Mouse (Mus musculus): Measurements from ENCODE around the gene Tmem131l.

Gene Tmem131l

DNA sequence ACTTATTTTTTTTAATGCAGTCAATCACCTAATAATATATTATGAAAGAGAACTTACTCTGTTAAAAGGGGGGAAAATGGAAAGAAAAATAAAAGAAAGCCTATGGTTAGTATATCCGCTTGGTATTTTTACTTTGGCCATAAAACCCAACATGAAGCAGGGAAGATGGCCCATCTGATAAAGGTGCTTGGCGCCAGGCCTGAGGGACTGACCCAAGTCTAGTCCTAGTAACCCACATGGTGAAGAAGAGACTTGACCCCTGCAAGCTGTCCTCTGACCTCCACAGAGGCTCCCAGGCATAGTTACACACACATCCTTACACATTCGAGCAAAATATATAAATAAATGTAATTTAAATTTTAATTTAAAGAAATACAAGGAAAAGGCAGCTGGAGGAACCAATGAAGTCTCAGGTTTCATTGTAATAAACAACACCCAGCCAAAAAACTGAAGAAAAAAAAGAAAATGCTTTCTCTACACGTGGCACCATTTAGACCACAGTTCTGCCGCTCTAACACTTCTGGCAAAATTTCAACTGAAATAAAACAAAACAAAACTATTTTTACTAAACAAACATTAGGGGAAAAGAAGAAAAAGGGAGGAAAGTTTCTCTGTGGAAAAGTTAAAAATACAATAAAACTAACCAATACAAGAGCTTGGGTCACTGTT lies 28.8 kb downstream of the Tmem131l start:
- DNase-seq: no peak

DNA sequence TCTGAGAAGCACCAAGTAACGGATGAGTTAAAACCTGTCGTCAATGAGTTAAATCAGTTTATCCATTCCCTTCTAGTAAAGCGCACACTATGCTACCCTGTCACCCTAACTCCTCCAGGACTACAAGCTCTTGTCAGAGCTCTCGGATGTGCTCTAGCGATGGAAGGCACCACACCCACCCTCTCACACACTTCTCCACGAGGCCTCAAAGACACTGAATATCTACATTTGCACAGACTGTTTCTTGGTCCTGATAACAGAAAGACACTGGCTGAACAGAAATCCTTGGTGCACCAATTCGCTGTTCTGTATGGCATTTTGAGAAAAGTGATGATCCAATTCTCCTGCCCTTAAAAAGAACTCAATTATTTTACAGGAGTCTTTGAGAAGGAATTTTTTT lies 34.0 kb downstream of the Tmem131l start:
- DNase-seq: no peak

DNA sequence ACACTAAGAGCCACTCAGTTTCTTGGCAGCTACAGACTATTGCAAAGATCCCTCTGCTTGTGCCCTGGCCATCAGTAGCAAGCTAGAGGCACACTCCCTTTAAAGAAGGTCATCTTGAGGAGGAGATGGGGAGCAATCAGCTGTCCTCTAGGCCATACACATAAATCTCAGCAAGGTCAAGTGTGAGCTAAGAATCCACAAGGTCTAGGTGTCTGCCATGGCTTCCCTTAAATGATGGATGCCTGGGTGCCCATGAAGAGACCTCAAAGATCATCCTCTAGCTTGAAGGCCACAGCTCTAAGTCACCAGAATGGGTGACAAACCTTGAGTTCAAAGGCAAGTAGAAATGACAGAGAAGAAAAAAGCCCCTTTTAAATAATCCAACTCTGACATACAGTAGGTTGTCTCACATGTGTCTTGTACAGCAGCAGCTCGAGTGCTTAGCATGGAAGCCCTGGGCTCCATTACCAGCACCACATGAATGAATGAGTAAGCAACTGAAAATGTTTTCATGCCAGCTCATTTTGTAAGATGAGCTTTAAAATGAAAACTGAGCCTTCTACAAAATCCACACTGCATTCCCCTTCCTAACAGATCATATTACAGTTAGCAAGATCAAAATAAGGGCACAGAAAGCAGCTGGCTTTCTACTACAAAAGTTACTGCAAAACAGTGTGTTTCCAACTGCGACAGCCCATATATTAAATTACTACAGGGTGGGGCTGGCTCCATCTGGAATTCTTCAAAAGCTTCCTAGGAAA lies 35.5 kb downstream of the Tmem131l start:
- no peak for DNase-seq

- DNase-seq: no peak
These were observed 37.4 kb downstream of the Tmem131l start for GRCm38 (mm10) chr3:84002433-84003090.

- no peak for DNase-seq
These were observed 42.4 kb downstream of the Tmem131l start for GRCm38 (mm10) chr3:83997563-83997962.

DNA sequence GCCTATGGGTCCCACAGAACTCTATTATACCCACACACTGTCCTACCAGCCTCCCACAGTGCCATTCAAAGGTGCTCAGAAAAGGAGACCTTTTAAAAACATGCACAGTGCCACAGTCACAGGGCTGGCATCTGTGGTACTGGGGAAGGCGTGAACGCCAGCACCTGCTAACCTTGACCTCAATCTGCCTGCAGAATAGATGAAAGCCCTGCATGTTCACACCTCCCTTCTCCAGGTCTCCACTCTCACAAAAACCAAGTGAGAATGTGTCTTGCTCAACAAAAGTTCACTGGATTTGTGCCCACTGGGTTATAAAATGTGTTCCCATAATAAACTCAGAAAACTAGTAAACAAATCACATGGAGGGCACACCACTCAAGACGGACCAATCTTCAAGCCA lies 42.9 kb downstream of the Tmem131l start:
- DNase-seq: peak; percentile 17 to 30

DNA sequence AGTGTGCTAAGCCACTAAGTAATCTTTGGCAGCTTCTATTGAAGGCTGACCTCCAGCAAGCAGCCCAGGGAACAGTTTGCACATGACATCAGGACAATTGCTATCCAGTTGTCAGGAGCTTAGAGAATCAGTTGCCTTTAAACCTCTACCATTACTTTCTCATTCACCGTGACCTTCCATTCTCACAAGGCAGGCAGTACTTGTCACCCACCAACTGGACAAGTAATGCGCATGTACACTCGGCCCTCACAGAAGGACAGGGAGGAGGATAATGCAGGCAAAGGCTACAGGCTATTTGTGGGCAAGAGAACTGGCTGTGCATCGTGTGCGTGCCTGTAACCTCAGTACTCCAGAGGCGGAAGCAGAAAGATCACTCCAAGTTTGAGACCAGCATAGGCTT lies 43.9 kb downstream of the Tmem131l start:
- DNase-seq: no peak

DNA sequence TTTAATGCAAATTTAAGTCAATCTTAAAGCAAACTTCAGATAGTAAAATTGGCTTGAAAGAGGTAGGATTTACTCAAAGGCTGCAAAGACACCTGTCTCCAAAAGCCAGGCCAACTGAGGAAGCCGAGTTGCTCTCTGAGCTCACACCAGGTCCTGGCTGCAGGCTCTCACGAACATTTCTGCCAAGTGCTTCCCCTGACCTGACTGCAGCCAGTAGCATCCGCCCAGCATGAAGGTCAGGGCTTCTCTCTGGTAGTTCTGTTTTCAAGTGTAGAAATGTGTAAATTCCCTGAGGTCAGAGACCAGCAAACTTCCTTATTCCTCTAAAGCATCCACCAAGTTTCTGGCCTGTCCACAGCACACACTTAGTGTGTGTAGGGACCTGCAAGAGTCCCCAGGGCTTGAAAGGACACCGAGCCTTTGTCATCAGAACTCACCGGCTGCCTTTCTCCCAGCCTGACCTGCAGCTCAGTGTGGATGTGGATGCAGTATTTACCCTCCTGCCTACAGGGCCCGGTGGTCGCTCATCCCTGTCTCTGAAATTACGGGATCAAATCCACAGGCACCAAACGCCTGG lies 44.6 kb downstream of the Tmem131l start:
- no peak for DNase-seq

DNA sequence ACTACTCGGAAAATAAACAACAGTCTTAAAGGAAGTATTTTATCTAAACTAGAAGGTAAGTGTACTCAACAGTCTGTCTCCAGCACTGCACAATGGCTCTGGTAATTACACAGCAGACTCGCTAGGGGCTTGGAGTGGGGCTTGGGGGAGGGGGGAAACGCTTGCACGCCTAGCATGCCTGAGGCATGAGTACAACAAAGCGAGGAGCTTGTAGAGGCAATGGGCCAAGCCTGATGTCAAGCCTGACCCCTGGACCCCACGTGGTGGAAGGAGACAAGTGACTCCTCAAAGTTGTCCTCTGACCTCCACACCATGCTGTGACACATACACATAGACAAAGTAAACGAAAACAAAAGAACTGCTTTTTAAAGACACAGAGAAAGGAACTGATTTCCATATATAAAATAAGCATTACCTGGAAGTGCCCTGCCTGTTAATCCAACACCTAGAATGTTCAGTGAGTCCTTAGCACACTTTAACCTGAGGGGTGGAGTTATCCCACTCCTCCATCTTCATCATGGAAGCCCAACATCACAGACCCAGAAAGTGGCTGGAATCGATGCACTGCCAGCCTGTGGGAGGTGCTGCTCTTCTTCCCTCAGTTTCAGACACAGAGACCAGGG lies 45.6 kb downstream of the Tmem131l start:
- no peak for DNase-seq

DNA sequence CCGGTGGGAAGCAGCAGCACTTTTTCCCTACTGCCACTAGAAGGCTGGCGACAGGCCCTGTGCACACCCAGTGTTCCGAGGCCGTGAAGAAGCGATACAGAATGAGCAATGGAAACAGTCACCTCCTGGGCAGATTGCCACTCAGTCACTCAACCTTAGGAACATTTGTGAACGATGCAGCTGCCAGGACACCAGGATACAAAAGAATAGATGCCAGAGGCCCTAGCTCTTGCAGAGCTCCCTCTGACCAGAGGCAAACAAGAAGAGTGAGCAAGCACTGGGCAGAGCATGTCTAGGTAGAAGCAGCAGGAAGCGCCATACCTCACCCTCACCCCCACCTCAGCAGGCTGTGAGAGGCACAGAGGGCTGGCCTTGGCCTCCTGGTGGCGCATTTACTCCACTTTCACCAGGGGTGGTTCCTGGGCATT lies 46.9 kb downstream of the Tmem131l start:
- peak in 1 of 2 experiments; percentile 23 for DNase-seq

- DNase-seq: no peak
These were observed 48.1 kb downstream of the Tmem131l start for GRCm38 (mm10) chr3:83991691-83992524.

- no peak for DNase-seq
These were observed 51.8 kb downstream of the Tmem131l start for GRCm38 (mm10) chr3:83988214-83988613.

- DNase-seq: no peak
These were observed 52.4 kb downstream of the Tmem131l start for GRCm38 (mm10) chr3:83987533-83988112.

GRCm38 (mm10) chr3:83986740-83987139 lies 53.2 kb downstream of the Tmem131l start:
- no peak for DNase-seq

DNA sequence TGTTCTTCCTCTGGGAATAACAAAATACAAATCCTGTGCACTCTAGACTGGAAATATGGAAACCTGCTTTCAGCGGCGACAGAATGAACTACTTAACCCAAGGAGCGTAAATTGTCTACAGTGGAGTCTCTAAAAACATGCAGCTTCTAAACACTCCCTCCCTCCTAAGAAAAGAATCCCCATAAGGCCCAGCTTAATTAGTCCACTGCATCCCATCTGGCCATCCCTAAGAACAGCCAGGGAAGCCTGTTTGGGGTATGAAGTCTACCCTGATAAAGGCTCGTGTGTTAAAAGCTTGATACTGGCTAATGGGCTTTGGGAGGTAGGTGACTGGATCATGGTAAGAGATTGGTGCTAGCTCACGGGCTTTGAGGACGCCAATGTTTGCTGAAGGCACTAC lies 54.5 kb downstream of the Tmem131l start:
- DNase-seq: no peak

GRCm38 (mm10) chr3:83984379-83984778 lies 55.6 kb downstream of the Tmem131l start:
- no peak for DNase-seq

DNA sequence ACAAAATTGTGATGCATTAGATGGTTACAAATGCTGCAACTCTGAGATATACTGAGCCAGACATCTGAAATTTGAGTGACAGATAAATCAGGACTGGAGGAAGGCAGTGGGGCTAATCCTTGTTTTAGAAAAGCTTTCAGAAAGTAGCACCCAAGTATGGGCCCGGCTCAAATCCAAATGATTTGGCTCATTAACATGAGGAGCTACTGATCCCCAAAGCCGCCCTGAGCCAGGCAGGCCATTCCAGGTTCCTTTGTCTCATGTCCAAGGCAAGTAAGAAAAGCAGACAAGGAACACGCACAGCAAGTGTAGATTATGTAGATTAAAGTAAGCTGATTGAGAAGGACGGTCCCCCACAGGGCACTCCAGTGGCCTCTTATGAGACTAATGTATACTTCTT lies 57.2 kb downstream of the Tmem131l start:
- DNase-seq: no peak

GRCm38 (mm10) chr3:83980231-83980872 lies 59.6 kb downstream of the Tmem131l start:
- DNase-seq: no peak

- DNase-seq: no peak
These were observed 61.2 kb downstream of the Tmem131l start for GRCm38 (mm10) chr3:83978497-83979410.

DNA sequence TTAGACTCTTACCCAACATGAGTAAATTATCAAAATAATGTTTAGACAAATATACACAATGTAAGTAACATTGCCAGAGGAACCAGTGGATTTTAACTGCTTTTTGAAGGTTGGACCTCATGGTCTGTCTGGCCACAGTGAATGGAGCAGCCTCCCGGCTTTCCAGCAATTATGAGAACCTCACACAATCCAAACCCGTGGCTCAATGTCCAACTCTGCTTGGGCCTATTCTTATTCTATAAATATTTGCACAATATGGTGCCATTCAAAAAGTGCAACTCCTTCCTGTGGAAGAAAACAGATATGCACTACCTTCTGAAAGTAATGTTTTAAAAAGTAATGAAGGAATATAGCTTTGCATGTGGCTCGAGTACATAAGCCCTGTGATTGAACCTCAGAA lies 62.2 kb downstream of the Tmem131l start:
- DNase-seq: no peak
